Comparison of ENCODE assay signal across 17 mouse cellular contexts in genomic region chr10:21462915-21463314, GRCm38 (mm10).
DNase-seq lines count a peak whose midpoint lies in the region; ATAC-seq and TF ChIP-seq lines count a peak whose summit lies in the region.
"Had no signal": no experiment of that assay in that cellular context is flagged by ENCODE, and none has a peak within 500 bp of the region (broad histone marks: within the 10 kb centered on the region; RNA-seq: fewer than 3 reads in every experiment).

No protein-coding gene starts in this region.

- H3K36me3 ChIP-seq in heart, adult 2 months (ENCODE audit: control insufficient read depth, insufficient read depth, low read length) = no peaks in the 10 kb centered on the region
- no peaks in the 10 kb centered on the region for H3K36me3 ChIP-seq in limb, embryonic 13.5 days
- no peaks in the 10 kb centered on the region for H3K36me3 ChIP-seq in limb, embryonic 10.5 days
- H3K36me3 ChIP-seq in embryonic facial prominence, embryonic 15.5 days = no peaks in the 10 kb centered on the region
- H3K36me3 ChIP-seq: embryonic facial prominence, embryonic 12.5 days; forebrain, embryonic 12.5 days; heart, embryonic 12.5 days; hindbrain, embryonic 10.5 days; liver, embryonic 12.5 days had no signal

- H3K27me3 ChIP-seq in heart, adult 2 months (ENCODE audit: control insufficient read depth, insufficient read depth, low read length) = no peaks in the 10 kb centered on the region
- H3K27me3 ChIP-seq in limb, embryonic 13.5 days = 0 out of 2 replicates have a peak, but pooled peaks cover 6% of the 10 kb centered on the region
- no peaks in the 10 kb centered on the region for H3K27me3 ChIP-seq in limb, embryonic 10.5 days (ENCODE audit: low read depth, poor library complexity, severe bottlenecking)
- no peaks in the 10 kb centered on the region for H3K27me3 ChIP-seq in embryonic facial prominence, embryonic 15.5 days
- H3K27me3 ChIP-seq: embryonic facial prominence, embryonic 12.5 days had no signal

- peaks cover 1% of the 10 kb centered on the region; the same call in 1 of the 2 replicates for H3K4me1 ChIP-seq in heart, adult 2 months (ENCODE audit: control insufficient read depth, insufficient read depth, low read length)
- H3K4me1 ChIP-seq in limb, embryonic 13.5 days = peaks cover 39% of the 10 kb centered on the region
- H3K4me1 ChIP-seq in limb, embryonic 10.5 days = peaks cover 14% of the 10 kb centered on the region
- peaks cover 25% of the 10 kb centered on the region for H3K4me1 ChIP-seq in embryonic facial prominence, embryonic 15.5 days
- H3K4me1 ChIP-seq: heart, embryonic 12.5 days had no signal

- DNase-seq in heart, postnatal 14 days = peak; percentile 17 to 24
- DNase-seq in heart, adult 2 months = no peak
- DNase-seq in limb, embryonic 10.5 days (ENCODE audit: low spot score) = no peak
- DNase-seq in lung, postnatal 36 days = peak; percentile 10
- no peak for DNase-seq in spleen, postnatal 36 days (ENCODE audit: low spot score in 2 of 2)
- DNase-seq: adrenal gland, postnatal 36 days; cerebellum, adult 2 months; kidney, postnatal 25 days; midbrain, embryonic 14.5 days; thymus, adult 2 months had no signal

- no peak overlapping the region for H3K4me3 ChIP-seq in heart, adult 2 months
- no peak overlapping the region for H3K4me3 ChIP-seq in limb, embryonic 13.5 days
- no peak overlapping the region for H3K4me3 ChIP-seq in limb, embryonic 10.5 days
- no peak overlapping the region for H3K4me3 ChIP-seq in embryonic facial prominence, embryonic 15.5 days (replicated peaks)
- H3K4me3 ChIP-seq: embryonic facial prominence, embryonic 12.5 days; forebrain, embryonic 12.5 days; heart, embryonic 12.5 days; hindbrain, embryonic 10.5 days; liver, embryonic 12.5 days had no signal

- H3K4me2 ChIP-seq in limb, embryonic 13.5 days (replicated peaks) = no peak overlapping the region
- H3K4me2 ChIP-seq in embryonic facial prominence, embryonic 15.5 days (replicated peaks) = no peak overlapping the region
- H3K4me2 ChIP-seq: embryonic facial prominence, embryonic 12.5 days; forebrain, embryonic 12.5 days; heart, embryonic 12.5 days; liver, embryonic 12.5 days had no signal

- H3K9ac ChIP-seq in heart, adult 2 months (ENCODE audit: low read depth, low read length) = no peak overlapping the region
- no peak overlapping the region for H3K9ac ChIP-seq in limb, embryonic 13.5 days
- H3K9ac ChIP-seq in embryonic facial prominence, embryonic 15.5 days = no peak overlapping the region; the same call in 1 of the 2 replicates
- H3K9ac ChIP-seq: embryonic facial prominence, embryonic 12.5 days; forebrain, embryonic 12.5 days; heart, embryonic 12.5 days; liver, embryonic 12.5 days had no signal

- TF ChIP-seq POLR2A in heart, adult 2 months (IDR thresholded peaks at IDR 0.05; ENCODE audit: insufficient read depth, low read depth, low read length) = no peak

- no peak for TF ChIP-seq EP300 in heart, adult 2 months (IDR thresholded peaks at IDR 0.05; ENCODE audit: insufficient read depth, low read depth, low read length)

- intact Hi-C loops in heart, postnatal 14 days (cut with DNase I) = loop anchor here (10.0 kb wide), 2 partner anchors 212 to 322 kb away; no protein-coding TSS in a partner anchor
- intact Hi-C loops in heart, adult 2 months (cut with DNase I) = loop anchor here (10.0 kb wide), 1 partner anchor 322 kb away; no protein-coding TSS in a partner anchor

- H3K79me2 ChIP-seq in heart, adult 2 months (replicated peaks; ENCODE audit: control insufficient read depth, insufficient read depth, low read length) = no peaks in the 10 kb centered on the region

- no peak for TF ChIP-seq CTCF in heart, adult 2 months (IDR thresholded peaks at IDR 0.05)

- WGBS in heart, adult 2 months = 48% methylated on average over 3 of the region's 3 CpGs
- WGBS in limb, embryonic 13.5 days = 38% methylated on average over 3 of the region's 3 CpGs
- WGBS in limb, embryonic 10.5 days = 77% methylated on average over 3 of the region's 3 CpGs
- WGBS in embryonic facial prominence, embryonic 15.5 days = 35% methylated on average over 3 of the region's 3 CpGs

- H3K9me3 ChIP-seq in limb, embryonic 13.5 days = no peaks in the 10 kb centered on the region
- H3K9me3 ChIP-seq in limb, embryonic 10.5 days (replicated peaks) = no peaks in the 10 kb centered on the region
- H3K9me3 ChIP-seq in embryonic facial prominence, embryonic 15.5 days (replicated peaks) = no peaks in the 10 kb centered on the region
- H3K9me3 ChIP-seq: embryonic facial prominence, embryonic 12.5 days; forebrain, embryonic 12.5 days; heart, embryonic 12.5 days; hindbrain, embryonic 10.5 days; liver, embryonic 12.5 days had no signal

- peak; percentile 69; the same call in 1 of the 2 replicates for ATAC-seq in limb, embryonic 13.5 days (ENCODE audit: low FRiP score, low read depth)
- ATAC-seq in embryonic facial prominence, embryonic 15.5 days (ENCODE audit: insufficient number of reproducible peaks, low FRiP score, low TSS enrichment, low read depth) = peak; percentile 65; the same call in 1 of the 2 replicates
- ATAC-seq: liver, embryonic 12.5 days had no signal

- no peak overlapping the region for H3K27ac ChIP-seq in heart, adult 2 months
- peak overlapping the region; percentile 33; the same call in 1 of the 2 replicates for H3K27ac ChIP-seq in limb, embryonic 13.5 days
- no peak overlapping the region for H3K27ac ChIP-seq in limb, embryonic 10.5 days
- H3K27ac ChIP-seq in embryonic facial prominence, embryonic 15.5 days (replicated peaks) = peak overlapping the region; percentile 66
- H3K27ac ChIP-seq: embryonic facial prominence, embryonic 12.5 days; forebrain, embryonic 12.5 days; hindbrain, embryonic 10.5 days; liver, embryonic 12.5 days had no signal

Comparison
In these comparisons a context has a peak if more than half of its experiments do, and no peak if none do; other contexts are left out.
1. DNase-seq: peak in heart, postnatal 14 days (2 of 2) and lung, postnatal 36 days (single experiment); none in heart, adult 2 months (0 of 2), limb, embryonic 10.5 days (single experiment) and spleen, postnatal 36 days (0 of 2).
2. H3K27ac ChIP-seq: peak in limb, embryonic 13.5 days (single experiment) and embryonic facial prominence, embryonic 15.5 days (single experiment); none in heart, adult 2 months (single experiment) and limb, embryonic 10.5 days (single experiment).